Mouse (Mus musculus) kidney, postnatal 10 days (tissue): ENCODE measurements around the gene 2700081O15Rik.
"Not testable (repeated sequence)": the region's sequence is repeated elsewhere in the genome, so short reads cannot be mapped to it uniquely, and the experiment has no call there.

ENCODE experiments used
- DNase-seq: peaks from one replicate; pipeline ENCODE4 v3.0.0; 2021; ENCODE audit warnings: mixed read lengths

The 2700081O15Rik gene

DNA sequence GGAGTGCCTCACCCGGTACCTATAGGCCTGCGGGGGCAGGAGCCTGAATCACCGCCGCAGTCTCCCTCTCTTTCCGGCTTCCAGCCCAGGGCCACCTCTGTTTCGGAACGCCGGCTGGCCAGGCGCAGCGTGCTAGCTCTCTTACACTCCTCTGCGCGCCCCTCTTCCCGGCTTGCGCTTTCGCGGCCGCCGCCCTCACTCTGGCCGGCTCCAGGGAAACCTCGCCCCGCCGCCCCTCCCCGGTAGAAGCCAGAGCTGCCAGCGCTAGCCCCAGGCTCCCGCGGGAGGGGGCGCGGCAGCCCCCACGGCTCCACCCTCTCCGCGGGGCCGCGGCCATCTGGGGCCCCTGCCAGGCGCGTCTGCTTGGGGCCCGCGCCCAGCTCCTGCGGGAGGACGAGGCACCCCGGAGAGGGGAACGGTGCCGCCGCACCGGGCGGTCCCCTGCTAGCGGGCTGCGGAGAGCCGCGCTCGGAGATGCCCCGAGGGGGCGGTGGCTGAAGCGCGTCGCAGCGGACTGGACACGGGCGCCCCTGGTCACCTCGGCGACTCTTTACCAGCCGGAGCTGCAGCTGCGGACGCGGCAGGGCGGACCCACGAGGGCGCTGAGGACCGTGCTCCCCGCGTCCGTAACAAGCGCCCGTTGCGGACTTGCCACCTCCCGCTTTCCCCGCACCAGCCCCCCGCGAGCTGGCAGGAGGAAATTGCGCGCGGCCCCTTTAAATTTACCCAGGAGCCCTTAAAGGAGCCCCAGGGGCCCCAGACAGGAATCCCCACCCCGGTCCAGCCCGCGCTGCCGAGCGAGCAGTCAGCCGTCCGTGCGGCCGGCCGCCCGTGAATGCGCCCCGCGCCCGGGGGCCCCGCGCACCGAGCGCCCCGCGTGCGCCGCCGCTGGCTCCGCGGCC, at the start of gene 2700081O15Rik:
2700081O15Rik (plus strand) TSS at position 792 of the 902 bp plus-strand sequence.
- DNase-seq, result peak; percentile 90

DNA sequence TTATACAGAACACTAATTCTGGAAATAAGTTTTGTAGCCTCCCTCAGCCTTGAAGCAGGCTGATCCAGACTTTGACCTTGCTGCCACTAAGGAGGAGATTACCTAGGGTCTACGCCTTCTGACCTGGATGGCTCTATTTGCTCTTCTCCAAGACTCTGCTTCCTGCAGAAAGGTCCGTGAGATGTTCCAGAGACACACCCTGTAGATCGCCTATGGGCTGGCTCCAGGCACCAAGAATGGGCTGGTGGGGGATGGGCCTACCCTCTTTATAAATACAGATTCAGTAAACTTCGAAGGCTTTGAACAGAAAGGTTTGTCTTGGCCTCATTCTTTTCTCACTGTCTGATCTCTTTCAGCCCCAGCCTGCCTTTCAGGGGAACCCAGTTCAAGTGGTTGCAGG, 48.0 kb upstream of the 2700081O15Rik start:
- not testable (repeated sequence) for DNase-seq

DNA sequence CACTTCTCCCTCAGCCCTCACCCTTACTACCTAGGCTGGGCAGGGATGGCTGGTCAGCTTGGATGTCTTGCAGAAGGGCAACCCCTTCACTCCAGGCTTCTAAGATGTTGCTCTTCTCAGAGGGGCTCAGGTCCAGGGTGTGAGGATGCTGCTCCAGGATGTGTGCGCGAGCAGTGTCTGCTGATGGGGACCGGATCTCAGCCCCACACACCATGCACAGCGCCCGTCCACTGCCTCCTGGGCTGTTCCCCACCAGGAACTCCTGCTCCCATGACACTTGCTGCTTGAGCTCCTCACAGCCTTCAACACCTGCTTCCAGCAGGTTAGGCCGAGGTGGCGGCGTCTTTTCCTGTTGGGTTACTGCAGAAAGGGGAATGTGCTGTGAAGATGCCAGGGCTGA, 42.9 kb upstream of the 2700081O15Rik start:
- DNase-seq, result no peak

DNA sequence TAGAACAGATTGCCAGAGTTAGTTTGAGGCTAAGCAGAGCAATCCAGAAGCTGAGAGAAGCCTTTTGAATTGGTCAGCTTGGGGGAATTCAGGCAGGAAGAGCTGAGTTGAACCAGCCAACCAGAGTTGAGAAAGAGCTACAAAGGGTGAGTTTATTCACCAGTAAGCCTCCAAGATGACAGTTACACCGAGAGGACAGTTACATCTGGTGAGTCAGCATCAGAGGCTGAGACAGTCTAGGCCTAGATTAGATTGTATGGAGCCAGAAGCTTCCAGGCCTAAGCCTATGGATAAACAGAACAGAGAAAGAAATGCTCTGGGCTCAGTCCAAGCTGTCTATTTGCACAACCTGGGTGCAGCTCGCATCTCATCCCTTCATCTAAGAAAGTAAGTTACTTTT, 39.8 kb upstream of the 2700081O15Rik start:
- DNase-seq, result no peak

DNA sequence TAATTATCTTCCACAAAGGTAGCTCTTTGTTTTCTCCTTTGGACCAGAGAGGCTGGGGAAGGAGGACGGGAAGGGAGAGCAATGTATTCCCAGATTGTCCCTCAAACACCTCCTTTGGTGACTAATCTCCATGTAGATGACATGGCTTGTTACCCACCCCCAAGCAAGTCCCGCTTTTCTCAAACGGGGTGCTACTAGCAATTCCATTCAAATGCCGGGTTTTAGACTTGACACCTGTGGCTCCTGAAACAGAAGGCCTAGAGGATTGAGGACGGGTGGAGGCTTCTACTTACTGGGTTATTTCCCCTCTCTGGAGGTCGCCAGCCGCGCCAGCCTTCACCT, 35.5 kb upstream of the 2700081O15Rik start:
- no peak for DNase-seq

DNA sequence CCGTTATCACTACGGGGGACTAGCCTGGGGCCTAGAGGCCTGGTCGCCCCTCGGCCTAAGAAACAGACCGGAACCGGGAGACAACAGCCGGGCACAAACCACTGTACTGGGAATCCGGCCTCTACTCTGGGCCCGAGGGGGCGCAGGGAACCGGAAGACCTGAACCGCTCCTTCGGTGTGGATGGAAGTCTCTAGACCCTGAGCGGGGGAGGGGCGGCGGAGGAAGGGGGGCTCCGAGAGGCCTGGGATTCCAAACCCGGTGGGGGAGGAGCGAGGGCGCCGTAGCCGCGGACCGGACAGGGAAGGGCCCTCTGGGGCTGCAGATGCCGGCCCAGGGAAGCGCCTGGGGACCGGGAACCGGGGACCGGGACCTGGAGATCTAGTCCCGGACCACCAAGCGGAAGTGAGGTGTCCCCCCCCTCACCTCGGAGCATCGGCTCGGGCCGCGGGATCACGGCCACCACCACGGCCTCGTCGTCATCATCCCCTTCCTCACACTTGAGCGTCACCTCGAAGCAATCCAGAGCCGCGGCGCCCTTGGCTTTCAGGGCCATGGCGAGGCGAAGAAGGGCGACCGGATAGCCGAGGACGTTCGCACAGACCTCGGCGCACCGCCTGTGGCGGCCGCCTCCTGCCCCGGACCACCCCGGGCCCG, 35.0 kb upstream of the 2700081O15Rik start:
- DNase-seq, result peak; percentile 89

DNA sequence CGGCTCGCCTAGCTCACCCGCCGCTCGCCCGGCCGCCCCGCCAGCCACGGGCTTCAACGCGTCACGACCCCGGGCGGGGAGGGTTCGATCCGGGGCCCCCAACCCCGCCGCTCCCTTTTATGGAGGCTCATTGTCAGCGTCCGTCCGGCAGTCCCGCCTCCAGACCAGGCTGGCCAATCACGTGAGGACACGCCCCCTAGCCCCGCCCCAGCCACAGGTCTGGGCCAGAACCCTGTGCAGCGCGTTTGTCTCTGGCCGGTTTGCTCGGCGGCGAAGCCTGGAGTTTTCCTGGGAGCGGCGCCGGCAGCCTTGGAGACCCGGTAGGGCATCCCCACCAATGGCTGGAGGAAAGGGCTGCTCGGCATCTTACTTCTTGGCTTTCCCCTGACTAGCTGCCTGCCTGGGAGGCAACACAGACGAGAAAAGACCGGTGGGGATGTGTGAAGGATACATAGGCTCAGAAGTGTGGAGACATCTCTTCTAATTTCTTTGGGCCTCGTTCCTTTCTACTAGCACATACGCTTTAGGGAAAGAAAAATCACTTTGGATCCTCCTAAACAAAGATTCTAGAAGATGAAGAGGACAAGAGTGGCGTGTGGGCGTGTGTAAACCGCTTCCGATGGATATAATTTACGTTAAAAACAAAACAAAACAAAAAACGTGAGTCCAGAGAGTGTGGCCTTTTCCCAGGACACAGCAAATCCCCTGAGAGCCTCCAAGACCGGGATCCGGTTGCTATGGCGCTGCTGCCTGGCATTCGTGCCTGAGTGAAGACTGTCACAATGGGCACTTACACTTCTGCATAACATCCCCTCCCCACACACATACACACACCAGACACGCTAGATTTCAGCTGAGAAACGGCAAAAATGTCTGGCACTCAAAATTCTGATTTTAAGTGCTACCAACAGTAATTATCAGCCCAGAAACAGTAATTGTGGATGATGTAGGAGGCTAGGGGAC, 34.2 kb upstream of the 2700081O15Rik start, which contains the start of gene Spindoc:
Spindoc (minus strand) TSS at position 92 of the 963 bp plus-strand sequence.
- DNase-seq, result peak; percentile 99

DNA sequence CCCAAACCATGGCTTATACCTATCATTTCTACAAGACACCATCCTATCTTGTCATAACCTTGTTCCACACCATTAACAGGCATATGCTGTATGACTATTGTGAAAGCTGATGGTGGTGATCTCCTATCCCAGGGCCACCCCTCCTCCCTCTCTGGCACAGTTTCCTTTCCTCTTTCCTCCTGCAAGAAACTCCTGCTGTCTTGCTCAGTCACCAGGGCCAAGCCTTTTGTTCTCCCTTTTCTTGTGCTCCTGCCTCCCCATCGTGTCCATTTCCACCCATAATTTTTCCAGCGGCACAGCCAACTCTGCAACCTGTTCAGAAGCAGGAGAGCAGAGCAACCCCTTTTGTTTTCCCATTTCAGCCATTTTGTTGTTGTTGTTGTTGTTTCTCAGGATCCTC, 31.4 kb upstream of the 2700081O15Rik start:
- no peak for DNase-seq

DNA sequence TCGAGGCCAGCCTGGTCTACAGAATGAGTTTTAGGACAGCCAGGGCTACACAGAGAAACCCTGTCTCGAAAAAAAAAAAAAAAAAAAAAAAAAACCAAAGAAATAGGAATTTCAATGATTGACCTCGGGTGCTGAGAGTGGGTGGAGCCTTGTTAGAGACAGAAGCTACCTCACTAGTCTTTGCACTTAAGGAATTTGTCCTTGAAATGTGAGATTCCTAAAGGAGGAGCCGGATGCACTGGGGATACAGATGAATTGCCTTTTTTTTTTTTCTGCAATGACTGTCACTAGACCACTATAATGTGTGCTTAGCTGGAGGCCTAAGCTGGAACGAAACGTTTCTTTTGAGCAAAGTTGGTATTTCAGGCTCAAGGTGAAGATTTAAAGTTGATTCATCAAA, 28.9 kb upstream of the 2700081O15Rik start:
- no peak for DNase-seq

DNA sequence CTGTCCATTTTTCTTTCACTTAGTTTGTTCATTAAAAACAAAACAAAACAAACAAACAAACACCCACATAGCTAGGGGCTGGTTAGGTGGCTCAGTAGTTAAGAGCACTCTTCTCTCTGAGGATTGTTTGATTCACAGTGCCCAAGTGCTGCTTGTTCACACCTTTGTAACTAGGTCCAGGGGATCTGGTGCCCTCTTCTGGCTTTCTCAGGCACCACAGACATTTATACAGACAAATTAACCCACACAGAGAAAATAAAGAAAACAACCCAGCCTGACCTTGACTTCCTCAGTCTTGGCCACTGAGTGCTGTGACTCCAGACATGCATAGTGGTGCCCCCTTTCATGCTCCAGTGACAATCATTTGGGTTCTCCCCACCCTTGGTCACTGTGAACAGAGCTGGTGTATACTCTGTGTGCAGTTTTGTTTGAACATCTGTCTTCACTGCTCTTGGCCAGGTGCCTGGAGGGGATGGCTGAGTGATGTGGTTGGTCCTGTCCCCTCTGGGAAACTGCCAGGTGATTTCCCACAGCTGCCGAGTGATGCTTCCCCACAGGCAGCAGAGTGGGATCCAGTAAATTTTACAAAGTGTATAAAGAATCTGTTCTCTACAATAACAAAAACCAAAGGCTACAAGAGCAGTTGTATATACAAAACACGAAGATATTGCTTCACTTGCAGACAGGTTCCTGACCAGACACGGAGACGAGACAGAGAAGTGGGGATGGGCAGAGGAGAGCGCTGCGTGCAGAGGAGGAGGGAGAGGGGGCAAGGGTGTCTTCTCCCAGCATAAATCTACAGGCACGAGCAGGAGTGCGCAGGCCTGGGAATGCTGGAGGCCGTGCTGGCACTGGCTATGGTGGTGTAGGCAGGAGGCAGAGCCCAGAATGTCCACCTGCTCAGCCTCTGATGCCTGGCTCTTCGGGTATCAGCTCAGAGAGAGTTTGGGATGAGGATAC, 20.3 kb upstream of the 2700081O15Rik start:
- DNase-seq, result peak; percentile 65

DNA sequence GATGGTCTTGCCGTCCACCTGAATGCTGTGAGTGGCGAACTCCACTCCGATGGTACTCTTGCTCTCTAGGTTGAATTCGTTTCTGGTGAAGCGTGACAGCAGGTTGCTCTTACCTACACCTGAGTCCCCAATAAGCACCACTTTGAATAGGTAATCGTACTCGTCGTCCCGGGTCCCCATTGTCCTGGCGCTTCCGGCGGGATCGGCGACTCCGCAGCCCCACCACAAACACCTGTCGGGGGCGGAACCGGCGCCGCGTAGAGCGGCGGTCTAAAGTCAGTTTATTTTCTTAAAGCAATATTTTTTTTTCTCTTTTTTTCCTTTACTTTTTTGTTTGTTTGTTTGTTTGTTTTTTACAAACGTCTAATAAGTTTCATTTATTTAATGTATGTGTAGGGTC, 18.5 kb upstream of the 2700081O15Rik start:
- not testable (repeated sequence) for DNase-seq

DNA sequence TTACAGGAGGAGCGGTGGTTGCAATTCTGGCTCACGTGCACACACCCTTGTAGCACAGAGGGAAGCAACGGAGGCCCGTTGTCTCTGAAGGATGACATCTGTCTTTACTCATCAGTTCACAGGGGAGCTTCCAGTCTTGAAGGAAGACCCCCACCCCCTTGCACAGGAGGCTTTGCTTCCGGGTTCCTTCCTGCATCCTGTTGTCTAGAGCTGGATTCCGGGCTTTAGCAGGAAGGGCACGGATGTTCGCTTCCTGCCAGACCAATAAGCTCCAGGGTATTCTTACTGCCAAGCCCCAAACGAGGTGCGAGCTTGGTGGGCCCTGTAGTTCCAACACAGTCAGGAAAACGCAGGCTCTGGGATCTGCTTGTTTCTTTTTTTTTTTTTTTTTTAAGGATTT, 16.8 kb upstream of the 2700081O15Rik start:
- DNase-seq, result peak; percentile 55

DNA sequence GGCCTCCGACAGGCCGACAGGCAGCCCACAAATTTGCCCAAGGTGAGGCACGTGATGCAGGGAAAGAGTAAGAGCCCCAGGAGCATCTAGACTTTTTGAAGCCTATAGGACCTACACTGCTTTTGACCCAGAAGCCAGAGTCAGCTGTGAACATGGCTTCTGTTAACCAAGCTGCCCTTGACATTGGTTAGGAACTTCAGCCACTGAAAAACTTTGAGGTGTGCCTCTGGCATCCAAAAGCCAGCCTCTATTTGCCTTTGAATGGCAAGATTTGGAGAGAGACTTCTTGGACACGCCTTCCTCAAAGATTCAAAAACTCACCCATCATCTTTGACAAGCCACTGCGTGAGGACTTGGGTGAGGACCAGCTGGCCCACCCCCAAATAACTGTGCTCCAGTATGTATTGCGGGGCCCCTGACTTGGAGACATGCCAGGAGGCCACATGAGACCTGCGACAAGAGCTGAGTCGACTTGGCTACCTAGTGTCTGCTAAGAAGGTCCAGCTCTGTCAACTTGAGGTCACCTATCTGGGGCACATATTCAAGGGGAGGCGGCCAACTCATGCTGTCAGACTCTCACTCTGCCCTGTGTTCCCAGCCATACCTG, 12.7 kb upstream of the 2700081O15Rik start:
- DNase-seq, result no peak

DNA sequence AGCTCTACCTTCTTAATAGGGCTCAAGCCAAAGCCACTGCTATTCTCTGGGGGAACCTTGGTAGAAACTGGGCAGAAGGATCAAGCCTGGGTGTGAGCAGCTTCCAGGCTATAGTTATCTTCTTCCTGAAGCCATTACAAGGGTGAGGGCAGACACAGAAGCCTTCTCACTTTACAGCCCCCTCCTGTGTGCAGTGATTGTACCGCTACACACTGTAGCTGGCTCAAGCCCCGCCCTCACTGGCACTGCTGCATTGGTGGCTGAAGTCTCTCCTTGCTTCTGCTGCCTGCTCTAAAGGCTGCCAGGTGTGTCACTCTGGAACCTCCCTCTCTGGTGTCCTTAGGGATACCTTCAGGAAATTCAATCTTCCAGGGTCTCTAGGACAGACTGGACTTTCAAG, 5.1 kb upstream of the 2700081O15Rik start:
- no peak for DNase-seq

DNA sequence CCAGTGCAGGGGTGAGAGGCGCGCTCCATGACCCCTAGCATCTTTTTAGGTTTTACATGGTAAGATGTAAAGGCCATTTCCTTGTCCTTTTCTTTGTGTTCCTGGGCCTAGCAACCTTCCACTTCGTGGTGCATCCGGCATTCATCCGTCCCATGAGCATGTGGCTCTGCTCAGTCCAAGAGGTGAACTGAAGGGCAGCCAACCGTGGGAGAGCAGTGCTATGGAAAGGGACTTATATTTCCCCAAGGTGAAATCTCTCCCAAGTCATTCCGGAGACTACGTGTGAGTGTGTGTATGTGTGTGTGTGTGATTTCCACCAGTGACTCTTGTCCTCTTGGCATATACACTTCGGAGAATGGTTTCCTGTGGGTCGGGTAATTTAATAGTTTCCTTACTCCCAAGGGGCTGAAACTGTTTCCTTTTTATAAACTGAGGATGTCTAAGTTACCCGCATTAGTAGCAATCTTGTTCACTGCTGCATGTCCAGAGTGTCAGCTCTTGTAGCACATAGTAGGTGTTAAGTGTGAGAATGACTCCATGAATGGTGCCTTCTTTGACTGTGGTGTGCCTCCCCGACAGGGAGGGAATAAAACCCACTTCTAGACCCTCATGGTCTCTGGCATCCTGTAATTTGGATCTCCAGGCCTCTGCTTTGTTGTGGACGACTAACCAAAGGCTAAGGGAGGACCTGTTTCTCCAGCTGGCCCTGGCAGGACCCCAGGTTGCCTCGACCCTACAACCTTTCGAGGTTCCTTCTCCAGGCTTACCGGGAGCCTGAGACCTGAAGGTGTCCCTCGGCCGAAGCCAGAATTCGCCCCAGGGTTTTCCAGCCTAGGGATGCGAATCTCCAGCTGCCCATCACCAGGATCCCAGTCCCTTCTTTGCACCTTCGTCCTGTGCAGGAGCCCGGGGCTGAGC, 1.2 kb upstream of the 2700081O15Rik start:
- peak; percentile 61 for DNase-seq

DNA sequence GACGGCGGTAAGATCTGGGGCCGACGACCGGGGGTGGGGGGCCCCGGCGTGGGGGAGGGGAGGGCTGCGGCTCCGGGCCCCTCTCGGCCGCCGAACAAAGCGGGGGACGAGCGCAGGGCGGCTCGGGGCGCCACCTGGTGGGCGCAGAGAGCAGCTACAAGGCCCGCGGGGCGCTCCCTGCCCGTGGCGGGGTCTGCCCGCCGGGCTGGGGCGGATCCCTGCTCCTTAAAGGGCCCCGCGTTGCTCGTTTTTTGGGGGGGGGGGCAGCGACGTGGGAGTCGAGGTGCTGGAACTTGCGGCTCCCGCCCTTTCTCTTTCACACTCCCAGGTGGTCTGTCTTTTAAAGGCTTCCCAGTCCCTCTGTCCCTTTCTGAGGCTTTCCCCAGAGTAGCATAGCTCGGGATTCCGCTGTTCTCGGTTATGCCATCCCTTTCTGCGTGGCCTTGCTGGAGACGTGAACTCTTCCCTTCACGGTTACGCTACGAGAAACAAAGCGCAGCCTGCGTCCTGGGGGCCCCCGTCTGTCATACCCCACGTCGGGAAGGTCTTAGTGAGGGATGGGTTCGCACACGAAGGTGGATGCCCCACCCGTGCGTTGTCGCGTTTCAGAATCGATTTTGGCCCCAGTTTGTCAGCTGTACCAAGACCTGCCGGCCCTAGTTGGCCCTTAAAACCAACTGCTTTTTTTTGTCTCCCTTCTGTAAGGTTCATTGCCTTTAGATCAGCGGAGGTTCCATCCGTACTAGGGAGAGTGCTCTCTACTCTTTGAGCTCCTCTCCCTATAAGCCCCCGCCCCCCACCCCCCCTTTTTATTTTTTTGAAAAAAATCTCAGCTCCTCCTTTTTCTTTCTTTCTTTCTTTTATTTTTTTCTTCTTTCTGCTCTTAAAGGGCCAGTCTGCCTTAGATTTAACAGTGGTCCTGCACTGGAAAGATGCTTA, 755 bp downstream of the 2700081O15Rik start:
- DNase-seq, result peak; percentile 92

DNA sequence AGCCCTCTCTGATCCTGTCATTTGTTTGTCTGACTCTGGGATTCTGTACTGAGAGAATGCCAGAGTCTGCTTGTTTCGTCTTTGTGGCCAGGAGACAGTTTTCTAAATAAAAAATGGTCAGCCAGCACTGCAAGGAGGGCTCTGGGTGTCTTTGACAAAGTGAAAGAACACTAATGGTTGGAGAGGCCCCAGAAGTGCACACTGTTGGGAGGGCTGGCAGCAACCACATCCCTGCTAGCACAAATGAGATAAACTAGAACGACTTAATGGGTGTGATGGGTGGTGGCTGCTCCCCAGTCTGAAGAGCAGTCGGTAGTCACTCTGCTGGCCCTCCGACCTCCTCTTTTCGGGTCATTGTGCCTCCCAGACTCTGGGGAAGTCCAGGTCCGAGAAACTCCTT, 1.7 kb downstream of the 2700081O15Rik start:
- no peak for DNase-seq

DNA sequence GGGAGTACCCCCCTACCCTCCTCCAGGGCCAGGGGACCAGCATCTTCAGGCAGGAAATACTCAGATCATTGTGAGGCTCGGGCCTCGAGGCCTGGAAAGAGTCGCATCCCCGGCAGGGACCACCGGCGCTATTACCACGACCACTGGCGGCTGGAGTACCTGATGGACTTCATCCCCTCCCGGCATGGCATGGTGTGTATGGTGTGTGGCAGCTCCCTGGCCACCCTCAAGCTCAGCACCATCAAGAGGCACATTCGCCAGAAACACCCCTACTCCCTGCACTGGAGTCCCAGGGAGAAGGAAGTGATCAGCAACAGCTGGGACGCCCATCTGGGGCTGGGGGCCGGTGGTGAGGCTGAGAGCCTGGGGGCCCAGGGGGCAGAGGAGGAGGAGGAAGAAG, 2.7 kb downstream of the 2700081O15Rik start:
- DNase-seq, result no peak
